Mouse (Mus musculus) bone marrow macrophage, adult 2 months (primary cell): ENCODE measurements around the gene Ccm2. TPM values are rescaled to one million over a fixed set of nuclear protein-coding genes. Genes with fewer than 3 reads are reported as not detected.

Experiments used
- H3K27ac ChIP-seq: 2 replicates; pipeline ENCODE4 v1.5.1; 2012; ENCODE audit warnings: low read depth, low read length; ENCODE audit not compliant: insufficient read depth
- H3K4me1 ChIP-seq: 2 replicates; pipeline ENCODE4 v1.6.1; 2012; ENCODE audit warnings: low read length; ENCODE audit not compliant: control insufficient read depth, insufficient read depth
- H3K4me3 ChIP-seq: 2 replicates; pipeline ENCODE4 v1.5.1; 2012; ENCODE audit warnings: mild to moderate bottlenecking, low read length, moderate library complexity; ENCODE audit not compliant: insufficient read depth
- CTCF ChIP-seq: IDR thresholded peaks from 2 replicates; pipeline ENCODE4 v1.5.1; 2012; ENCODE audit warnings: low read depth, mild to moderate bottlenecking, low read length, moderate library complexity
- POLR2A ChIP-seq: IDR thresholded peaks from 2 replicates; pipeline ENCODE4 v1.6.1; 2012; ENCODE audit warnings: mild to moderate bottlenecking, low read depth, low read length, borderline replicate concordance
- polyA plus RNA-seq: library from polyadenylated mRNA; stranded (reverse); fragments of >200 nt; gene quantifications from 2 replicates; pipeline ENCODE4 v1.2.4, GENCODE M21; 2012; ENCODE audit not compliant: missing spikeins, insufficient read depth, insufficient read length

Ccm2 gene
- polyA plus RNA-seq, 1 experiment = 70.8 TPM

DNA sequence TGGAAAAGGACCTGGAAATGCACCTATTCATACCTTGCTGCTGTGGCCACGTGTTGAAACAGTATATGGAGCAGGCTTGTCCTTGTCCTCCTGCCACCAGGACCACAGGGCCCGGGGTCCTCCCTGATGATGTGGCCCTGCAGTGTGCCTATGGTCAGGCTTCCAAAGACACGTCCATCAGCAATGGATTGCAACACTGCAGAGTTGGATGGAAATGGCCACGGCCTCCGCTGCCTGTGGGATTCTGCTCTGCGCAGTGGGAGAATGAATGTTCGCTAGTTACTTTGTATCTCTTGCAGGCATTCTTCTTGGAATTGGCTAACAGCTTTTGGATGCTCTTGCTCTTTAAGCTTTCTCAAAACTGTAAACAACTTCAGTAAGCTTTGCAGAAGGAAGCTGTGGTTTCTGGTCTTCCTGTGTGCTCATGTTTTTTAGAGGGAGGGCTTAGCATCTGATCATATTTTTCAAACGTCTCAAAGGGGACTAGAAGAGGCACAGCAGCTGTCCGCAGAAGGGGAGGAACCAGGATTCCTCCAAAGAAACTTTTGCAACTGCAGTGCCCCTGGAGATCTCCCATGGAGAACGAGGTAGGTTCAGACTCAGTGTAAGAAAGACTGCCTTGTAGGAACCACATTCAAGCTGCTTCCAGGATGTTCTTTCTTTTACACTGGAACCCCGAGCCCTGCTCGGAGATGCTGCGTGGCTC, 14.1 kb downstream of the Ccm2 start:
- Histone ChIP-seq H3K27ac (peak overlapping the region; percentile 92), H3K4me3 (peak overlapping the region; percentile 63), H3K4me1 (peaks cover 49% of the 10 kb centered on the region)
- TF ChIP-seq POLR2A (no peak), CTCF (no peak)

DNA sequence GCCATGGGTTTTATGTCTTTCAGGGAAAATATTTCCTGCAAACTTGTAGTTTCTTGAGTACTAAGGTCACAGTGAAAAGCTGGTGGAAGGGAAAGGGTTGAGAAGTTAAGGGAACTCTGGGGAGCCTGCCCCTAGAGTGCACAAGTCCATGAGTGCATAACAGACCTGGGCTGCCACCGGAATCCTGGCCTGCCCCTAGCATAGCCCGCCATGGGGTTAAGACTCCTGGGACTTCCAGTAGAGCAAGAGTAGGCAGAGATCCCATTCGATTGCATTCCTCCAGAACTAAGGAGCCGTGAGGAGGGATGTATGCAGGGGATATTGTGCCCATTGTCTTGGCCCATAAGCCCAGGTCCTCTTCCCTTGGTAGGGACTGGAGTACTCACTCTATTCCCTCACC, 14.8 kb downstream of the Ccm2 start:
- H3K4me3 ChIP-seq = peak overlapping the region; percentile 63

GRCm38 (mm10) chr11:6562359-6562758, 15.7 kb downstream of the Ccm2 start:
- peak overlapping the region; percentile 92 for H3K27ac ChIP-seq
- TF ChIP-seq CTCF = no peak
- TF ChIP-seq POLR2A = no peak
- H3K4me3 ChIP-seq = peak overlapping the region; percentile 63
- peaks cover 50% of the 10 kb centered on the region for H3K4me1 ChIP-seq

More for the DNA sequence above, 14.8 kb downstream of the Ccm2 start:
- Histone ChIP-seq H3K27ac (peak overlapping the region; percentile 92), H3K4me1 (peaks cover 50% of the 10 kb centered on the region)
- TF ChIP-seq POLR2A (no peak), CTCF (no peak)

GRCm38 (mm10) chr11:6563201-6563600, 16.5 kb downstream of the Ccm2 start:
- TF ChIP-seq POLR2A = no peak
- TF ChIP-seq CTCF = no peak
- Histone ChIP-seq H3K4me3 (no peak overlapping the region), H3K4me1 (peaks cover 44% of the 10 kb centered on the region), H3K27ac (0 out of 2 replicates have a peak overlapping the region, but pooled peaks have one; percentile 92)

GRCm38 (mm10) chr11:6566496-6566895, 19.8 kb downstream of the Ccm2 start:
- H3K4me1 ChIP-seq = peaks cover 26% of the 10 kb centered on the region
- H3K27ac ChIP-seq = no peak overlapping the region
- no peak for TF ChIP-seq CTCF
- no peak for TF ChIP-seq POLR2A
- no peak overlapping the region for H3K4me3 ChIP-seq

- Histone ChIP-seq H3K27ac (no peak overlapping the region), H3K4me3 (no peak overlapping the region)
- TF ChIP-seq POLR2A (no peak), CTCF (no peak)
Measured at GRCm38 (mm10) chr11:6567951-6568350, 21.3 kb downstream of the Ccm2 start.

GRCm38 (mm10) chr11:6568584-6569409, 22.1 kb downstream of the Ccm2 start:
- H3K4me1 ChIP-seq = peaks cover 9% of the 10 kb centered on the region
- H3K4me3 ChIP-seq = no peak overlapping the region
- no peak overlapping the region for H3K27ac ChIP-seq
- TF ChIP-seq CTCF (no peak), POLR2A (no peak)

More at GRCm38 (mm10) chr11:6567951-6568350, 21.3 kb downstream of the Ccm2 start:
- peaks cover 16% of the 10 kb centered on the region for H3K4me1 ChIP-seq

DNA sequence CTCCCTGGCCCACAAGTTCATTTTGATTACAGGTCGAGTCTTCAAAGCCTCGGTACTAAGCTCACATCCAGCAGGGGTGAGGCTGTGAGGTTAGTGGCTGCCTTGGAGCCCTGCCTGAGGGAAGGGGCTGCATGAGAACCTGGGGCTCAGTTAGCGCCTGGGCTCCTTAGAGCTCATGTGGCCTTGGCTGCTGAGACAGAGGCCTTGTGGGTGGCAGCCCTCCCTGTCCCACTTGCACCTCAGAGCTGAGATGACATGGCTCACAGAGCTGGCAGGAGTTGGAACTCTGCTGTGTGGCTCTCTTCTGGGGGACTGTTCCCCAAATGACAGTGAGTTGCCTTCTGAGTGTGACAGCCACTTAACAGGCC, 22.7 kb downstream of the Ccm2 start:
- Histone ChIP-seq H3K27ac (no peak overlapping the region), H3K4me3 (no peak overlapping the region), H3K4me1 (peaks cover 5% of the 10 kb centered on the region; the same call in 1 of the 2 replicates)
- no peak for TF ChIP-seq CTCF

- Histone ChIP-seq H3K27ac (no peak overlapping the region), H3K4me1 (peaks cover 2% of the 10 kb centered on the region; the same call in 1 of the 2 replicates), H3K4me3 (no peak overlapping the region)
- no peak for TF ChIP-seq POLR2A
- no peak for TF ChIP-seq CTCF
Measured at GRCm38 (mm10) chr11:6576151-6576550, 29.5 kb downstream of the Ccm2 start.

GRCm38 (mm10) chr11:6579361-6579760, 32.7 kb downstream of the Ccm2 start:
- TF ChIP-seq CTCF (no peak), POLR2A (no peak)
- no peak overlapping the region for H3K4me3 ChIP-seq
- no peak overlapping the region for H3K27ac ChIP-seq
- peaks cover 2% of the 10 kb centered on the region; the same call in 1 of the 2 replicates for H3K4me1 ChIP-seq
